Mouse (Mus musculus) adrenal gland, postnatal 4 days (tissue): ENCODE results near the gene Anks1b. TPM values are rescaled to one million over a fixed set of nuclear protein-coding genes. Genes with fewer than 3 reads are reported as not detected.
"Not testable (repeated sequence)": the region's sequence is repeated elsewhere in the genome, so short reads cannot be mapped to it uniquely, and the experiment has no call there.

Experiments
- DNase-seq, 2 experiments: peaks; one replicate each; pipeline ENCODE4 v3.0.0; 2021 to 2022; ENCODE audit warnings: low spot score in 2 of 2, mixed read lengths in 2 of 2
- total RNA-seq, 2 experiments: library from RNA; stranded (reverse); gene quantifications; 2 replicates each; pipeline ENCODE4 v1.2.3; 2021

Gene Anks1b
- total RNA-seq, 2 experiments from 2014 or later, result 4.4 to 4.5 TPM

GRCm38 (mm10) chr10:90546635-90547034 lies 673.3 kb downstream of the Anks1b start:
- DNase-seq, result no peak

GRCm38 (mm10) chr10:90562906-90563305 lies 689.6 kb downstream of the Anks1b start:
- no peak for DNase-seq

GRCm38 (mm10) chr10:90576191-90577098 lies 703.1 kb downstream of the Anks1b start:
- DNase-seq, result no peak

GRCm38 (mm10) chr10:90577099-90577461 lies 703.8 kb downstream of the Anks1b start:
- DNase-seq, result no peak

GRCm38 (mm10) chr10:90577777-90578176 lies 704.5 kb downstream of the Anks1b start:
- DNase-seq, result no peak

GRCm38 (mm10) chr10:90579970-90580369 lies 706.7 kb downstream of the Anks1b start:
- no peak for DNase-seq

GRCm38 (mm10) chr10:90584052-90584451 lies 710.7 kb downstream of the Anks1b start:
- DNase-seq, result no peak

GRCm38 (mm10) chr10:90596142-90596541 lies 722.8 kb downstream of the Anks1b start:
- no peak for DNase-seq

- no peak for DNase-seq
Observed at GRCm38 (mm10) chr10:90596576-90596975, 723.3 kb downstream of the Anks1b start.

- no peak for DNase-seq
Observed at GRCm38 (mm10) chr10:90599149-90599548, 725.8 kb downstream of the Anks1b start.

- no peak for DNase-seq
Observed at GRCm38 (mm10) chr10:90599726-90600531, 726.6 kb downstream of the Anks1b start.

GRCm38 (mm10) chr10:90607586-90607985 lies 734.3 kb downstream of the Anks1b start:
- DNase-seq, result no peak

GRCm38 (mm10) chr10:90609437-90609836 lies 736.1 kb downstream of the Anks1b start:
- DNase-seq, result no peak

GRCm38 (mm10) chr10:90613051-90613450 lies 739.7 kb downstream of the Anks1b start:
- no peak for DNase-seq

- no peak for DNase-seq
Observed at GRCm38 (mm10) chr10:90615196-90615595, 741.9 kb downstream of the Anks1b start.

- DNase-seq, result no peak
Observed at GRCm38 (mm10) chr10:90616622-90617021, 743.3 kb downstream of the Anks1b start.

- no peak for DNase-seq
Observed at GRCm38 (mm10) chr10:90617664-90618296, 744.5 kb downstream of the Anks1b start.

GRCm38 (mm10) chr10:90627532-90627931 lies 754.2 kb downstream of the Anks1b start:
- no peak for DNase-seq

- no peak for DNase-seq
Observed at GRCm38 (mm10) chr10:90630099-90630698, 756.9 kb downstream of the Anks1b start.

- not testable (repeated sequence) for DNase-seq
Observed at GRCm38 (mm10) chr10:90630794-90631193, 757.5 kb downstream of the Anks1b start.

- no peak for DNase-seq
Observed at GRCm38 (mm10) chr10:90637352-90637751, 764.0 kb downstream of the Anks1b start.
